Mouse (Mus musculus): ENCODE results near the gene Gm10188. TPM values are rescaled to one million over a fixed set of nuclear protein-coding genes. Genes with fewer than 3 reads are reported as not detected.

The Gm10188 gene
- polyA plus RNA-seq, 3 experiments from 2014 or later, result not detected

DNA sequence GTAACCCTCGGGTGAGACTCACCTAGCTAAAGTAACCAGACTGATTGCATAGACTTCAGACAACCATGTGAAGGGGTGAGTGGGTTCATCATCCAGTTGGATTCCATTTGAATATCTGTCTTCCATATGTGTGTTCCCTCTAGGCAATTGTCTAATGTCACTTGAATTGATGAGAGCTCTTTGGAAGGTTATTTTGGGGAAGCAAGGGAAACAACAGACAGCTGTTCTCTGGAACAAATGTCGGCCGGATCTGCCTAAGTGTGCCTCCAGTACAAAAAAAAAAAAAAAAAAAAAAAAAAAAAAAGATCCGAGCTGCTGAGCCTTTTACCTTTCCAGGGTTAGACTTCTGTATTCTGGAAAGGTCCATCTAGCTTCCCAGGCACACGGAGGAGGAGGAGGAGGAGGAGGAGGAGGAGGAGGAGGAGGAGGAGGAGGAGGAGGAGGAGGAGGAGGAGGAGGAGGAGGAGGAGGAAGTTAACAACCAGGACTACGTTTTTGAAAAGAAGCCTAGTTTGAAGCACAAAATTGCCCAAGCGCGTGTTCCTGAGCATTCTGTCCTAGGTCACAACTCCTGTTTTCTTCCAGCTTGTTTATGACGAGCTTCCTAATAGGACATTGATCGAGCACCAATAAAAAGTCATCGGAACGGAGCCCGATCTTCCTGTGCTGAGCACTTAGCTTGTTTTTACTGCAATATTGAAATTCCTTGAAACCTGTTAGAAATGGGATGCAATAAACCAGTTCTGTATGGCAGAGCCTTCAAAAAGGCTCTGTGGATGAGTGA is 3.1 kb downstream of the Gm10188 start:
- ATAC-seq, result no peak

DNA sequence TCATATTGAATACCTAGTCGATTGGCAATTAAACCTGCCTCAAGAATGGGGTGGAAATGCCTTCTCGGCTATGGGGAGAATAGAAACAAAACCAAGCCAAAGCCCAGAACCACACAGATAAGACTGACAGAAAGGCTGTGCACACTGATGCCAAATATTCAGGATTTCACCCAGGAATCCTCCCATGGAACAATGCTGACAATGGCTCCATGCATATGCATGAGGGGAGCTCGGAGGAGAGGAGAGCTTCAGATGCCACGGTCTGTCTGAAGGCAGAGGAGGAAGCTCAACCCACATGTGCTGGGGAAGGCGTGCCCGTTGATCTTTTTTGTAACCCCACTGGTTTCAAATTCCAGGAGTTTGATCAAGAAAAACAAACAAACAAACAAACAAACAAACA is 7.4 kb downstream of the Gm10188 start:
- no peak for ATAC-seq

DNA sequence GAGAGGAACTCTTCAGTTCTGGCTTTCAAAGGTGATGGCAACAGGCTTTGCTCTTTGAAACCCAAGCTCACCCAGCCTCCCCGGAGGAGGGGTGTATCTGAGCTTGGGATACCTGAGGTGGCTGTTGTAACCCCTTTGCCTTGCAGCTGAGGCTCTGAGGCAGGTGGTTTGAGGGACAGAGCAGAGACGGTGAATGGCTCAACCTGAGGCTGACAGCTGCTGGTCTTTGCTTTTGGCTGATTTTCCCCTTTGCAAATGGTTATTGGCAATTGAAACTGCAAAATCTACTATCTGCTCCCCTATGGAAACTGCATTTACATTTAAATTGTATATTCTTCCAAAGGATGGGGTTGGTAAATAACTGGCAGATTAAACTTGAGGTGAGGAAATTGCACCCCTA is 7.9 kb downstream of the Gm10188 start:
- ATAC-seq, result no peak

DNA sequence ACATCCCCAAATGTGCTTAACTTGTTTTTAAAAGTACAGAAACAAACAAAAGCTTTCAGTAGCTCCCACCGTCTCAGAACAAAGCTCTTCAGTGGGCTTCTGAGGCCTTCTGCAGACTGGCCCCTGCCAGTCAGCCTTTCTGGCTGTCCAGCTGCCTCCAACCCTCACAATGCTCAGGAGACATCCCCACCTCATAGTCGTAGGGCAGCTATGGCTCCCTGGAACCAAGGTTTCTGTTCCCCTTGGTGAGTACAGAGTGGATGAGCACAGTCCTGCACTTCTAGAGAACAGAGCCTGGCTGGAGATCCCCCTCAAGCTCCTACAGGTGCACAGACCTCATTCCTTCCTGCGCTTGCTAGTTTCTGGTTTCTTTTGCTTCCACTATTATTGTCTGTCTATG is 13.3 kb downstream of the Gm10188 start:
- no peak for ATAC-seq

GRCm38 (mm10) chr1:132213076-132213475 is 16.5 kb downstream of the Gm10188 start:
- no peak for ATAC-seq

GRCm38 (mm10) chr1:132212218-132212617 is 17.3 kb downstream of the Gm10188 start:
- no peak for ATAC-seq

DNA sequence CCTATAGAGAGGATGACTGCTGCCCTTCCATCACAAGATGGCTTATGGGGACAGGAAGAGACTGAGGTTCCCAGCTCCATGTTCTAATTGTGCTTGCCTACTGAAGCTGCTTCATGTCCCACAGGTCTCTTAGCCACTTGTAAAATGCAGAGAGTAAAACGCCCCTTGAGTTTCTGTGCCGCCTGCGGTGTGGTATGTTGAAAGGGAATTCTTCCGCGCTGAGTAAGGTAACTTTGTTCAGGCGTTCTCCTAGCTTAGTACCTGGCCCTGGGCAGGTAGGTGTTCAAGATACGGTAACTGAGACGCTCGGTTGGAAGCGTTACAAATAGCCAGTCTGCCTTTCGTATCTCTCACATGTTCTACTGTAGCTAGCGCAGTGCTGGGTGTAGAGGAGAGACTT is 17.9 kb downstream of the Gm10188 start:
- no peak for ATAC-seq

- ATAC-seq, result no peak
Measured at GRCm38 (mm10) chr1:132210922-132211321, 18.6 kb downstream of the Gm10188 start.

DNA sequence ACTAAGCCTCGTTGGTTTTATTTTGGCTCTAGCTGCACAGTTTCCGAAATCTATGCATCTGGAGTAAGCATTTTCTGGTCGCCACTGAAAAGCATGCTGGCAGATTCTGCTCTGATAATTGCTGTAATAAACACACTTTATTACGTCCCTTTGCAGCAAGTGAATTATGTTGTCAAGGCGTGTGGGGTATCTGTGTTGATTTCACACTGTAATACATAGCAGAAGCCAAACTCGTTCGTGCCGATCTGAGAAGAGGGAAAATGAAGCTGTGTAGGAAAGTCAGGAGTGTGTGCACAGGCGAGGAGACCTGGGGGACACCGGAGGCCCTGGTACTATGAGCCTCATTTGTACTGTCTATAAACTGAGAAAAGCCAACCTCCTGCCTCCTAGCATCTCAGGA is 20.2 kb downstream of the Gm10188 start:
- ATAC-seq, result no peak

GRCm38 (mm10) chr1:132208154-132208553 is 21.4 kb downstream of the Gm10188 start:
- ATAC-seq, result no peak

DNA sequence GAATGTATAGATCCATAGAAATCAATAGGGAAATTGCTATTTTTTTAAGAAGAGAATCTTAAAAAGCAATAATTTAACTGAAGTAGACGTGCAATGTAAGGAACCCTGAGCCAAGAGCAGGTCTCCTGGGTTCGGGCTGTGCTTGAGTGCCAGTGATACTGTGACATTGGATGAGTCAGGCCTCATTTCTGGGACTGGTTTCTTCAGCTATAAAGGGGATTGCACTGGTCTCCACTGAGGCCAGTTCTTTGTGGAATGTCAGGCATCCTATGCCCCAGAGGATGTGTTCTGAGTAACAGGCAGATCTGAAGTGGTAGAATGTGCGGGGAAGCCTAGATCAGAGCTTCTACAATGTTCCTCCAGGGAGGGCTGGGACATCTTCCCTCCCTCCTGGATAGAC is 22.7 kb downstream of the Gm10188 start:
- ATAC-seq, result no peak

DNA sequence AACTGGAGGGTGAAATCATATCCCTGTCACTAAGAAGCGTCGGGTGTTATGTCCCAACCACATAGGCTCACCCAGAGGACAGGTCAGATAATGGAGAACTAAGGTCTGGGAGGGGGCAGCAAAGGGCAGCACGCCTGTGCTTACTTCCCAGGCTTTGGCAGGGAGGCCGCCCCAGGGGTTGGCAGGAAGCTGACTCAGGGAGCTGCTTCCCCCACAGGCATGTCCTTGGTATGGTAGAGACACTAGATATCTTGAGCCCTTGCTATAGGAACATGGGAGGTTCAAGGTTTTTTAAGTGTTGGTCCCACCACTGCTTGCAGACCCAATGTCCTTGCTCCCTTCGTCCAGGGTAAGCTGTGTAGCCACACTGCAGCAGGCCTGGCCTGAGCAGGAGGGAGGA is 23.6 kb downstream of the Gm10188 start:
- ATAC-seq, result no peak

- ATAC-seq, result no peak
Measured at GRCm38 (mm10) chr1:132202771-132203170, 26.8 kb downstream of the Gm10188 start.

- no peak for ATAC-seq
Measured at GRCm38 (mm10) chr1:132201936-132202335, 27.6 kb downstream of the Gm10188 start.

- no peak for ATAC-seq
Measured at GRCm38 (mm10) chr1:132201511-132201860, 28.1 kb downstream of the Gm10188 start.

- ATAC-seq, result no peak
Measured at GRCm38 (mm10) chr1:132200562-132201510, 28.7 kb downstream of the Gm10188 start.

- no peak for ATAC-seq
Measured at GRCm38 (mm10) chr1:132199934-132200333, 29.6 kb downstream of the Gm10188 start.

GRCm38 (mm10) chr1:132199244-132199643 is 30.3 kb downstream of the Gm10188 start:
- no peak for ATAC-seq

DNA sequence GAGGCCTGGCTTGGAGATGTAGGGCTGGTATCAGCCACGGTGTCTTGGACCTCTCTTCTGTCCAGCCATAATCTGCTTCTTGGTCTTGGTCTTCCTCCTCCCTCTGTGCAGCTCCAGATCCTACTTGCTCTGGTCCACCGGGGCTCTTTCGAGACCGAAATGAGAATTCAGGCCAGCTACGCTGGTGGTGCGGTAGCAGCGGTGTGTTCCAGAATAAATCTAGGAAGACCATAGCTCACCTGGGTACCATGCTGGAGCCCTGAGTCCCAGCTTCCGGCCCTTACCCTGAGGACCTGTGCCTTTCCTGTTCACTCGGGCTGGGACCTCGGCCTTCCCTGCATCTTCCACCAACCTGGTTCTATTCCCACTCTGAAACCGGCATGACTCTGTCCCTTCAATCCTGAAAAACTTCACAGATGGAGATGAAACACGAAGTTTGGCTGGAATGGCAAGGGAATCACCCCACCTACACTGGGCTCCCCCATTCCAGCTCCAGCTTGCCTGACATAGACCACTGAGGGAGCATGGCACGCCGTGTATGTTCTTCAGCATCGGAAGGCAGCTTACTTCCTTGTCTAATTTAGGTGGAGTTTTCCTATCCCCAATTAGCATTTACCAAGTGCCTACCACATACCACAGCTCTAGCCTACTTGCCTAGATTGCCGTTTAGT is 31.0 kb downstream of the Gm10188 start:
- ATAC-seq, result no peak

DNA sequence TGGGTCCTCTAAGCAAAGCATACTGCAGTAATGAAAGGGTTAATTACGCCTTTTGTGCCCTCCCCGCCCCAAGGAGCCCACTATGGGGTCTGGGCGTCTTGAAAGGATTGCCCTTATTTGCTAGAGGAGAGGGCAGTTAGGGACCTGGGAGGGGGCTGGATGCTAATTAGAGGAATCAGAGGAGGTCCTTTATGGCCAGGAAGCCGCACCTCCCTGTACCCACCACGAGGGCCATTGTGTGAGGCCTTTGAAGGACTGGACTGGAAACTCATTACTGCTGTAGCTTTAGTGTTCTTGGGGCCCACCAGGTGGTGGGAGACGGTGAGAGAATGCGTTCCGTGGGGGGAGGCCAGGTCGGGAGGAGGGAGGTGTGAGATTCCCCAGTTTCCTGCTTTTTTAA is 31.9 kb downstream of the Gm10188 start:
- no peak for ATAC-seq

DNA sequence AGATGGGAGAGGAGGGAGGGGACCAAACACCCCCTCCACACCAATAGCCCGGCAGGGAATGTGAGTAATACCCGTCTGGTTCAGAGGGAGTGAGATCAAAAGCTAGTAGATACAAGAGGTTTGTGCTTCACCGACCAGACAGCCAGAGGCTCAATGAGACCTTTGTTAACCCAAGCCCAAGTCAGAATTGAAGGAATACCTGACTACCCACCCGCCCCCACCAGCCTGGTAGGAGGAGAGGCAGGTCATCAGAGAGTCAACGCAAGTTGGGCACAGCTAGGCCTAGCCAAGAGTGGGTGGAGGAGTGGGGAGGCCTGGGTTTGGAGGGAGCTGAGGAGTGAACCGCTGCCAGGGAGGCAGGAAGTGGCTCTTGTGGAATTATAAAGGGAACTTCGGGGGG is 33.2 kb downstream of the Gm10188 start:
- no peak for ATAC-seq

GRCm38 (mm10) chr1:132195681-132196080 is 33.9 kb downstream of the Gm10188 start:
- ATAC-seq, result no peak

DNA sequence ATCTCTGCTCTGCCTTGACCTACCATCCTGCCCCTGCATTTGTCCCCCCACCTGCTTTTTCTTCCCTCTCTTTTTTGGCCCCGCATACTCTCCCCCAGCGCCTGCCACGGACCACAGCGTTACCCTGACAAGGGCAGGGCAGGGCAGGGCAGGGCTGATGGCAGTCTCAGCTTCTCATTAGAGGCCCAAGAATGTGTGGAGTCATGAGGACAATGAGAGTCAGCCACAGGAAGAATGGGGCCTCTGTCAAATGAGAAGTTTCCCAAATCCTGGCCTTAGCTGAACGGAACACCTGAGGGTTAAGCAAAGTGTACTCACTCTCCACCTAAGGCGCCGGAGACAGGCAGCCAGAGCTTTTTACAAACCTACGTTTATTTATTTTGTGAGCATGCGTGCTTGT is 34.5 kb downstream of the Gm10188 start:
- no peak for ATAC-seq

Measured in inflammation-experienced regulatory T-cells, adult 6 months (primary cell).